Mouse (Mus musculus) hindbrain, postnatal 0 days (tissue): ENCODE data around the gene Arpc2. TPM values are rescaled to one million over a fixed set of nuclear protein-coding genes. Genes with fewer than 3 reads are reported as not detected.
A peak's percentile ranks its signal among the peaks of the same experiment; 100 is the strongest.

ENCODE experiments used
- ATAC-seq: fragments of 200-750 bp; cut with Nextera tagmentation; 2 replicates; pipeline ENCODE4 v1.8.0; 2017; ENCODE audit warnings: mild to moderate bottlenecking, moderate TSS enrichment, moderate library complexity
- DNase-seq: peaks from one replicate; pipeline ENCODE4 v3.0.0-alpha.2; 2015; ENCODE audit warnings: low spot score
- H3K27ac ChIP-seq: fragments of 300-500 bp; sonication (generic); 2 replicates; pipeline ENCODE4 v1.5.1; 2014; ENCODE audit warnings: mild to moderate bottlenecking
- H3K27me3 ChIP-seq: fragments of 300-500 bp; sonication (generic); 2 replicates; pipeline ENCODE4 v1.6.1; 2014; ENCODE audit warnings: low read length, mixed read lengths; ENCODE audit not compliant: insufficient read depth
- H3K36me3 ChIP-seq: fragments of 300-500 bp; sonication (generic); 2 replicates; pipeline ENCODE4 v1.6.1; 2014; ENCODE audit warnings: low read length, mixed read lengths; ENCODE audit not compliant: insufficient read depth
- H3K4me1 ChIP-seq: fragments of 300-500 bp; sonication (generic); 2 replicates; pipeline ENCODE4 v1.6.1; 2014; ENCODE audit warnings: antibody characterized with exemption, low read length, mixed read lengths; ENCODE audit not compliant: insufficient read depth
- H3K4me2 ChIP-seq: fragments of 300-500 bp; sonication (generic); 2 replicates; pipeline ENCODE4 v1.6.1; 2014; ENCODE audit warnings: low read depth, mild to moderate bottlenecking, low read length, moderate library complexity, mixed read lengths
- H3K4me3 ChIP-seq: fragments of 300-500 bp; sonication (generic); 2 replicates; pipeline ENCODE4 v1.5.1; 2014; ENCODE audit warnings: low read length
- H3K9ac ChIP-seq: fragments of 300-500 bp; sonication (generic); replicated peaks from 2 replicates; pipeline ENCODE4 v1.6.1; 2014; ENCODE audit warnings: mild to moderate bottlenecking, low read length, moderate library complexity, mixed read lengths
- H3K9me3 ChIP-seq: fragments of 300-500 bp; sonication (generic); 2 replicates; pipeline ENCODE4 v1.6.1; 2016; ENCODE audit warnings: low read length, mixed read lengths
- CTCF ChIP-seq: IDR thresholded peaks from 2 replicates; pipeline ENCODE4 v1.5.1; 2016; ENCODE audit warnings: antibody characterized with exemption, control low read depth, low read depth
- WGBS: fragments of 180-500 bp; shearing (Covaris S2); extraction: QIAGEN DNeasy Blood & Tissue Kit; methylation state at CpG from one replicate; pipeline ENCODE4 v1.1.7; 2014; 5-methylcytosine and 5-hydroxymethylcytosine counted together
- polyA plus RNA-seq: library from polyadenylated mRNA; unstranded; fragments of >200 nt; fragmentation: Nextera tagmentation; extraction: Ambion mirVana; gene quantifications from 2 replicates; pipeline ENCODE4 v1.2.1, GENCODE M21; 2015
- total RNA-seq: library from RNA; depleted of rRNA; stranded (reverse); fragments of >200 nt; gene quantifications from 2 replicates; pipeline ENCODE4 v1.2.3, GENCODE M21; 2014

Gene Arpc2
- total and polyA plus RNA-seq, 2 experiments from 2014 or later = 131 to 417 TPM

- DNase-seq (no peak), ATAC-seq (no peak)
- Histone ChIP-seq H3K27ac (no peak overlapping the region), H3K36me3 (no peaks in the 10 kb centered on the region), H3K4me2 (peak overlapping the region; percentile 84), H3K4me1 (peaks cover 14% of the 10 kb centered on the region), H3K4me3 (peak overlapping the region; percentile 99), H3K9ac (peak overlapping the region; percentile 94; the same call in 1 of the 2 replicates), H3K9me3 (no peaks in the 10 kb centered on the region), H3K27me3 (no peaks in the 10 kb centered on the region)
- WGBS = 79% methylated on average over 1 of the region's 1 CpGs
- TF ChIP-seq CTCF = no peak
Observed at GRCm38 (mm10) chr1:74238136-74238535, 2.3 kb downstream of the Arpc2 start.

GRCm38 (mm10) chr1:74239162-74239561, 3.3 kb downstream of the Arpc2 start:
- no peak overlapping the region for H3K9ac ChIP-seq
- no peak for TF ChIP-seq CTCF
- DNase-seq = no peak
- H3K4me3 ChIP-seq = no peak overlapping the region
- peak overlapping the region; percentile 84 for H3K4me2 ChIP-seq
- H3K27me3 ChIP-seq = no peaks in the 10 kb centered on the region
- peaks cover 14% of the 10 kb centered on the region for H3K4me1 ChIP-seq
- H3K9me3 ChIP-seq = no peaks in the 10 kb centered on the region
- H3K27ac ChIP-seq = no peak overlapping the region
- no peak for ATAC-seq
- WGBS = 68% methylated on average over 7 of the region's 7 CpGs
- H3K36me3 ChIP-seq = no peaks in the 10 kb centered on the region

DNA sequence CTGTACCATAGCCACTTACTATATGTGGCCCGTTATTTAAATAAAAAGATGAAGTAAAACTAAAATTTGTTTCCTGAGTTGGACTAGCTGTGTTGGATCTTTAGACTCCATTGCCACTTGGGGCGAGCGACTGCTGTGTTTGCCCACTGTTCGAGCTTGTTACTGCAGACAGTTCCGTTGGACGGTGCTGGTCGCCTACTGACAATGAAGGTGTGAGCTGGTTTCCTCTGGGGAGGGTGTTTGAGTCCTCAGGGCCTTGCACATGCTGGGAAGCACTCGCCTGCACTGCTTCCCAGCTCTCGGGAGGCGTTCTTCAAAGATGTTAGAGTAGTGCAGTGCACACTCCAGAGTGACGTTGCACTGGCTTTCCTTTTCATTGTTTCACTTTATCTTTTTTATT, 3.7 kb downstream of the Arpc2 start:
- no peaks in the 10 kb centered on the region for H3K36me3 ChIP-seq
- H3K9me3 ChIP-seq = no peaks in the 10 kb centered on the region
- H3K4me1 ChIP-seq = peaks cover 14% of the 10 kb centered on the region
- DNase-seq = no peak
- no peak for TF ChIP-seq CTCF
- H3K27ac ChIP-seq = no peak overlapping the region
- 48% methylated on average over 11 of the region's 11 CpGs for WGBS
- no peak overlapping the region for H3K9ac ChIP-seq
- H3K27me3 ChIP-seq = no peaks in the 10 kb centered on the region
- H3K4me2 ChIP-seq = peak overlapping the region; percentile 84
- no peak for ATAC-seq
- no peak overlapping the region for H3K4me3 ChIP-seq

DNA sequence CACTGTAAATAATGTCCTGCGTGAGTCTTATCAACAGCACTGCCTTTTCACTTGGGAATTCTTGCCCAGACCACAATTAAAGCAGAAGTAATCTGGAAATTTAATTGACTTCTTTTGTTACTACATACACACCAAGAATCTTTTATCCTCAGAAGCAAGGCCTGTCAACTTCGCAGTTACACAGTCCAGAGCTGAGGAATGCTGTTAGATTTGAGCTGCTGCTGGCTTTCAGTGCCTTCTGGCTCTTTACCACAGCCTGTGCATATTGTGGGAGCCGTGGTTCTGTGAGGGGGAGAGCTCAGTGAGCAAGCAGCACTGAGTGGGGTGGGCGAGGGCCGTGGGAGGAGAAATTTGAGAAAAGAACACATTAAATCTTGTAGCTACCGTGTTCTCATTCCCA, 4.4 kb downstream of the Arpc2 start:
- Histone ChIP-seq H3K4me1 (peaks cover 14% of the 10 kb centered on the region), H3K4me2 (no peak overlapping the region), H3K9ac (no peak overlapping the region), H3K4me3 (no peak overlapping the region), H3K27ac (no peak overlapping the region), H3K36me3 (no peaks in the 10 kb centered on the region), H3K27me3 (no peaks in the 10 kb centered on the region), H3K9me3 (no peaks in the 10 kb centered on the region)
- no peak for DNase-seq
- WGBS = 47% methylated on average over 6 of the region's 6 CpGs
- ATAC-seq = no peak
- no peak for TF ChIP-seq CTCF

GRCm38 (mm10) chr1:74240832-74241231, 4.9 kb downstream of the Arpc2 start:
- ATAC-seq (no peak), DNase-seq (no peak)
- no peaks in the 10 kb centered on the region for H3K9me3 ChIP-seq
- H3K4me3 ChIP-seq = no peak overlapping the region
- no peak overlapping the region for H3K4me2 ChIP-seq
- WGBS = 70% methylated on average over 4 of the region's 4 CpGs
- H3K27ac ChIP-seq = no peak overlapping the region
- H3K9ac ChIP-seq = no peak overlapping the region
- H3K36me3 ChIP-seq = no peaks in the 10 kb centered on the region
- H3K27me3 ChIP-seq = no peaks in the 10 kb centered on the region
- H3K4me1 ChIP-seq = peaks cover 14% of the 10 kb centered on the region
- no peak for TF ChIP-seq CTCF

DNA sequence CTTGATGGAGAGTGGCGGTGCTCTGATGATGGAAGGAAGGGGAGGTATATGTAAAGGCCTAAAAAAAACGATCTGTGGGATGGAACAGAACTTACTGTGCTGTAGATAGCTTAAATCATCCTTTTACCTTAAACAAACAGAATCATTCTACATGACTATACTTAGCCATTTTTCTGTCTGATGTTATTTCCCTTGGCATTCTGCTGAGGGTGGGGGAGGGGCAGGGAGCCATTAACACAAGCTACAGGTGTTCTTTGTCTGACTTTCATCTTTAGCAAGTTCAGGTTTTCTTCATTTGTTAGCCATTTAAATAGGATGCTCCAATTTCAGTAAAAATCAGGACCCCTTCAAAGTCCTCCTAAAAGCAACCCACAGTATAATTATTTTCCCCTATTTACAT, 9.6 kb downstream of the Arpc2 start:
- Histone ChIP-seq H3K27me3 (no peaks in the 10 kb centered on the region), H3K27ac (no peak overlapping the region), H3K36me3 (peaks cover 17% of the 10 kb centered on the region), H3K9me3 (no peaks in the 10 kb centered on the region), H3K4me2 (no peak overlapping the region), H3K4me1 (no peaks in the 10 kb centered on the region), H3K4me3 (no peak overlapping the region), H3K9ac (no peak overlapping the region)
- ATAC-seq = no peak
- 85% methylated on average over 2 of the region's 2 CpGs for WGBS
- no peak for DNase-seq
- no peak for TF ChIP-seq CTCF

DNA sequence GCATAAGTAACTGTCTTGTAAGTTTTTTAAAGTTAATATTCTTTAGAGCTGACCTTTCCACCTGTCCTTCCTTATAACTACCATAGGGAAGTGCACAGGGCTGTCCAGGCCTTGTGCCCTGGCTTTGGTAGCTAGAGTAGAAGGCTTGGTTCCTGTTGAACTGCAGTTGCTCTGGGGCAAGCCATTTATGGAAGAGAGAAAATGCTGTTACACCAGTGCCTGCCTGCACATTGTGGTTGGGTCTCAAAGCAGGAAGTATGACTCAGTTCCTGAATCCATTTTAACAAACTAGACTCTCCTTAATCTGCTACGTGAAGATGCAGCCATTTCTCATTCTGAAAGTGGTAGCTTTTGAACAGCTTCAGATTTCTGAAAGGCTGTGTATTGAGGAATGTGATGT, 12.9 kb downstream of the Arpc2 start:
- Histone ChIP-seq H3K27ac (peak overlapping the region; percentile 33; the same call in 1 of the 2 replicates), H3K27me3 (no peaks in the 10 kb centered on the region), H3K4me1 (no peaks in the 10 kb centered on the region), H3K36me3 (peaks cover 30% of the 10 kb centered on the region), H3K4me3 (no peak overlapping the region), H3K9ac (no peak overlapping the region), H3K4me2 (no peak overlapping the region), H3K9me3 (no peaks in the 10 kb centered on the region)
- DNase-seq (no peak), ATAC-seq (no peak)
- 68% methylated on average over 1 of the region's 1 CpGs for WGBS
- no peak for TF ChIP-seq CTCF
